Mouse (Mus musculus) heart, adult 2 months (tissue): ENCODE results near the gene Sdk2.

ENCODE experiments used
- CTCF ChIP-seq: fragments of 200-600 bp; IDR thresholded peaks from 2 replicates; pipeline ENCODE4 v1.8.1; 2022; ENCODE audit warnings: antibody characterized with exemption, mild to moderate bottlenecking, moderate library complexity
- EP300 ChIP-seq: fragments of 200-500 bp; IDR thresholded peaks from 2 replicates; pipeline ENCODE4 v1.6.1; 2011; ENCODE audit warnings: low read depth, low read length, control low read depth; ENCODE audit not compliant: insufficient read depth
- POLR2A ChIP-seq: fragments of 200-500 bp; IDR thresholded peaks from 2 replicates; pipeline ENCODE4 v1.6.1; 2011; ENCODE audit warnings: mild to moderate bottlenecking, low read depth, low read length, control low read depth; ENCODE audit not compliant: insufficient read depth

DNA sequence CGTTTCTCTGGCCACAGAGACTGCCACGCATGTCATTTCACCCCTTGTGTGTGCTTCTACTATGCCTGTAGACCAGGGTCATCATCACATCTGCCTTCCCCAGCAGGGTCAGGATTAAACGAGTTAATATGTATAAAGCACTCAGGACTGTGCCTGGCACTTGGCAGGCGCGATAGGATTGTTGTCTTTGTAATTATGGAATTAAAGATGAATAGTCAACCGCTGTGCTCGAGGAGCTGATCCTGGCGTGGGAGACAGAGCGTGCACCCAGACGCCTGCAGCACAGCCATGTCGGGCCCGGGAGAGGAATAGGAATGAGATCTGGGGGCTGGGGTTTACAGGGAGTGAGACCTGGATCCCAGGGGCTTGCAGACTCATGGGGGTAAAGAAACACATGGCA, 61.0 kb downstream of the Sdk2 start:
- TF ChIP-seq POLR2A = no peak
- no peak for TF ChIP-seq CTCF
- no peak for TF ChIP-seq EP300
